Mouse (Mus musculus) hindbrain, embryonic 10.5 days (tissue): ENCODE results near the gene Ccnk. TPM values are rescaled to one million over a fixed set of nuclear protein-coding genes. Genes with fewer than 3 reads are reported as not detected.

Experiments used
- DNase-seq: peaks from one replicate; pipeline ENCODE4 v3.0.0-alpha.2; 2017; ENCODE audit warnings: low spot score
- H3K27ac ChIP-seq: fragments of 300-500 bp; sonication (generic); 2 replicates; pipeline ENCODE4 v1.5.1; 2016; ENCODE audit warnings: mild to moderate bottlenecking, moderate library complexity
- H3K27me3 ChIP-seq: fragments of 300-500 bp; sonication (generic); 2 replicates; pipeline ENCODE4 v1.6.1; 2016; ENCODE audit warnings: mild to moderate bottlenecking; ENCODE audit not compliant: poor library complexity, insufficient read depth, severe bottlenecking
- H3K36me3 ChIP-seq: fragments of 300-500 bp; sonication (generic); 2 replicates; pipeline ENCODE4 v1.6.1; 2016; ENCODE audit warnings: mild to moderate bottlenecking, moderate library complexity
- H3K4me1 ChIP-seq: fragments of 300-500 bp; sonication (generic); replicated peaks from 2 replicates; pipeline ENCODE4 v1.6.1; 2016; ENCODE audit warnings: mild to moderate bottlenecking
- H3K4me3 ChIP-seq: fragments of 300-500 bp; sonication (generic); 2 replicates; pipeline ENCODE4 v1.5.1; 2016; ENCODE audit warnings: mild to moderate bottlenecking, moderate library complexity
- H3K9me3 ChIP-seq: fragments of 300-500 bp; sonication (generic); 2 replicates; pipeline ENCODE4 v1.6.1; 2016; ENCODE audit warnings: mild to moderate bottlenecking, moderate library complexity
- WGBS: fragments of 180-500 bp; shearing (Covaris S2); methylation state at CpG from one replicate; pipeline ENCODE4 v1.1.7; 2016; 5-methylcytosine and 5-hydroxymethylcytosine counted together
- polyA plus RNA-seq: library from polyadenylated mRNA; unstranded; fragments of >200 nt; fragmentation: Nextera tagmentation; extraction: Ambion mirVana; gene quantifications from 2 replicates; pipeline ENCODE4 v1.2.1, GENCODE M21; 2016

Gene Ccnk
- polyA plus RNA-seq, 1 experiment from 2014 or later = 2.9 TPM

- no peak overlapping the region for H3K27ac ChIP-seq
- H3K4me1 ChIP-seq = peaks cover 13% of the 10 kb centered on the region
- H3K9me3 ChIP-seq = no peaks in the 10 kb centered on the region
- WGBS = 90% methylated on average over 3 of the region's 3 CpGs
- H3K36me3 ChIP-seq = no peaks in the 10 kb centered on the region
- H3K4me3 ChIP-seq = no peak overlapping the region
- DNase-seq = no peak
- H3K27me3 ChIP-seq = no peaks in the 10 kb centered on the region
Observed at GRCm38 (mm10) chr12:108170467-108170866, 8.9 kb upstream of the Ccnk start.

DNA sequence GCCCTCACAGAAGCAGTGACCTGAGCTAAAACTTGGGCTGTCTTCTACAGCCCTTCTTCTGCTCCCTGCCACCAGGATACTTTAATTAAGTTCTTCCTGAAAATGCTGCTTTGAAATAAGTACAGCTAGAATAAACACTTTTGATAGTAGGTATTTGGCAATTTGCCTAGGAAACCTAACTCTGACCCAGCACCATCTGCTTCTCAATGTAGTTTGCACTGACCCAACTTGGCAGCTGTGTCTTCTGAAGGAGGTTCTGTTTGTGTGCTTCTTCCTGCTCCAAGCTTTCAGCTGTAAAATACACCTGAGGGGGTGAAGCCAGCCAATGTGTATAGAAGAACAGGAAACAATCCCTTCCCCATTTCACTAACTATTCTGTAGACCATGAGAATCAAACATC, 8.0 kb upstream of the Ccnk start:
- H3K27ac ChIP-seq = no peak overlapping the region
- no peak for DNase-seq
- peaks cover 15% of the 10 kb centered on the region for H3K4me1 ChIP-seq
- H3K9me3 ChIP-seq = no peaks in the 10 kb centered on the region
- no peak overlapping the region for H3K4me3 ChIP-seq
- H3K27me3 ChIP-seq = no peaks in the 10 kb centered on the region
- H3K36me3 ChIP-seq = no peaks in the 10 kb centered on the region

DNA sequence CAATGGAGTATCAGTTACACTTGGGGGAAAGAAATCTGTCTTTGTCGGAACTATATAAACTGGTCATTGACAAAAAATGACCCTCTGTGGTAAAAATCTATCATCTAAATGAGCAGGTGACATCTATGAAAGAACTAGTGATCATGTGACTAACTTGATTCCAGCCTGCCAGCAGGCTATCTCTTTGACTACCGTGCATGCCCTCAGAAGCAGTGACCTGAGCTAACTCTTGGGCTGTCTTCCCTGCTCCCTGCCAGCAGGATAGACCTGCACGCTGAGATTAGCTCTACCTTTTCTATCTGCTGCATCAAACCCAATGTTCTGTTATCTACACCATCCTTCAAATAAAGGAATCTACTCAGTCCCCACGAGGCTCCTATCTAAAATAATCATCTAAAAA, 6.7 kb upstream of the Ccnk start:
- no peaks in the 10 kb centered on the region for H3K27me3 ChIP-seq
- 67% methylated on average over 4 of the region's 4 CpGs for WGBS

DNA sequence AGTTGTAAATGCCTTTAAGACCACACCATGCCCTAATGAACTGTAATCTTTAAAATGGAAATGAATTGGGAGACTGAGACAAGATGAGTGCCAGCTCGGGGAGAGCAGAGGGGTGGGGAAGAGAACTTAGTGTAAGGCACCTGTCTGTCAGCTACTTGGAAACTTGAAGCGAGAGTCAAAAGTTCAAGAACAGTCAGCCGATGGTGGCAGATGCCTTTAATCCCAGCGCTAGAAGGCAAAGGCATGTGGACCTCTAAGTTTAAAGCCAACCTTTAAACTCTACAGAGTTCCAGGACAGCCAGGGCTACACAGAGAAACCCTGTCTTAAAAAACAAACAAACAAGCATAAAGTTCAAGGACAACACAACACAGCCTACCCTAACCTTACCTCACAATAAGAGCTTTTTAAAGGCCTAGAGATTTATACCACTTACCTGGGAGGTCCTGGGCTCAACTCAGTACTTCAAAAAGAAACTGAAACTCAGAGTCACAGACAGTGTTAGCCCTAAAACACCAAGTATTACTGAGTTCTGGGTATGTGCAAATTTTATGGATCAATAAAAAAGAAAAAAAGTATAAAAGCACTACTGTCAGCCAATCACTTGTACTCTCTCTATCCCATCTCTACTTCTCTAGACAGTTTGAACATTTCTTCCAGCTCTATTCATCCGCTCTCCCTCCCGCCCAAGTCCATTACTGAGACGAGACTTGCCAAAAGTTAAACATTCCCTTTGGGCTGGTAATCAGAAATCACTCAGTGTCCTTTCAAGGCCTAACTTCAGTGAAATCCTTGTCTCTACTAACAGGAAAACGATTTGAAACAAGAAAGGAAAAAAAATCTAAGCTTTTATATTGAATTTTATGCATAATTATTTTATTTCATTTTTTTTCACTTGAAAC, 4.5 kb upstream of the Ccnk start:
- peaks cover 40% of the 10 kb centered on the region for H3K4me1 ChIP-seq
- H3K9me3 ChIP-seq = no peaks in the 10 kb centered on the region
- no peaks in the 10 kb centered on the region for H3K36me3 ChIP-seq
- WGBS = 82% methylated on average over 8 of the region's 8 CpGs
- no peaks in the 10 kb centered on the region for H3K27me3 ChIP-seq
- no peak for DNase-seq
- no peak overlapping the region for H3K27ac ChIP-seq
- H3K4me3 ChIP-seq = no peak overlapping the region

More for the DNA sequence above, 6.7 kb upstream of the Ccnk start:
- Histone ChIP-seq H3K4me3 (no peak overlapping the region), H3K36me3 (no peaks in the 10 kb centered on the region), H3K4me1 (peaks cover 28% of the 10 kb centered on the region), H3K27ac (no peak overlapping the region), H3K9me3 (no peaks in the 10 kb centered on the region)
- no peak for DNase-seq

DNA sequence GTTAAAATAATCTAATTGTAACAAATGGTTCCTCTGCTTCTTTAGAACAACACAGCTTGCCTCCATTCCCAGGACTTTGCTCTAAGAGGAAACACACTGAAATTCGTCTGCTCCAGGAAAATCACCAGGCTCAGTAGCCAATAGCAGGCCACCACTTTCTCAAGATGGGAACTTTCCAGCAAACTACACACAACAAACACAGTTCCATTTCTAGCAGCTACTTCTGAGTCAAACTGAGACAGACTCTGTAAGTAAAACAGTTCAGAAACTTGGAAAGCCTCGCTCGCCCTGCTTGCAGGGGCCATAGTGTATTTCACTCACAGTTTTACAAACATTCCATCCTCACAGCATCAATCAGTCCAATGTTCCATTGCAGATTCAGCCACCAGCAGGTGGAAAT, 3.0 kb upstream of the Ccnk start:
- H3K27me3 ChIP-seq = no peaks in the 10 kb centered on the region
- H3K9me3 ChIP-seq = no peaks in the 10 kb centered on the region
- DNase-seq = no peak
- H3K4me3 ChIP-seq = no peak overlapping the region
- 77% methylated on average over 3 of the region's 3 CpGs for WGBS
- H3K27ac ChIP-seq = no peak overlapping the region
- peaks cover 51% of the 10 kb centered on the region for H3K4me1 ChIP-seq
- H3K36me3 ChIP-seq = no peaks in the 10 kb centered on the region

DNA sequence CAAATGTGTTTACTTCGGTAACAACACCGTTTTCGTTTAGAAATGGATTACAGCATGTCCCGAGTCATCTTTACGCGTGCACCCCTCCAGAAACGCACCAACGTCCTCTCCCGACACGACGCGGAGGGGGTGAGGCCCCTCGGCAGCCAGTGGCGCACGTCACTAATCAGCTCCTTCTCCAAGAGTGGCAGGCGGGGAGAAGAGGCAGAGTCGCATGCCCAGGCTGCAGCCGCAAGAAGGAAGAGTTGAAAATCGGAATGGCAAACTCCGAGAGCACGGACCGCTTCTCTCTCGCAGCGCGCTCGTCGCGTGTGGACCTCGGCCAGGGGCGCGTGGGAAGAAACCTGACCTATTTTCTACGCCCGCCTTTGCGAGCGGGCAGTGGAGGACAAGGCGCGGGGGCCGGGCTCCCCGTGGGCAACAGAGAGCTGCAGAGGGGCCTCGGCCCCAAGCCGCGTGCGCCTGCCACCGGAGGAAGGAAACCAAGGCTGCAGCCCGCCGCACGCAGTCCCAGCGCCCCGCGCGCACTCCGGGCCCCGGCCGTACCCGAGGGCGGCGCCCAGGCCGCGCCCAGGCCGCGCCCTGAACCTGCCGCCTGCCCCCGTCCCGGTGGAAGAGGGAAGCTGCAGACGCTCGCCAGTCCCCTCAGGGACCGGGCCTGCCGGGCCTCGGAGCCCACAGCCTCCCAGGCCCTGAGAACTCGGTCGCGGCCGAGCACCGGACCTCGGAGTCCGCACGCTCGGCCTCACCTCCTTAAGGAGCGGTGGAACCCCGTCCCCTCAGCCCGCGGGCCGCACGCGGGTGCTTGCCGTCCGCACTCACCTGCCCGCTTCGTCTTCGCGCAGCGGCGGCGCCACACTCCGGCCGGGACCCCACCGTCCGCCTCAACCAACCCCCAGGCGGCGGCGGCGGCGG, 791 bp upstream of the Ccnk start:
- H3K4me1 ChIP-seq = peaks cover 39% of the 10 kb centered on the region
- no peaks in the 10 kb centered on the region for H3K27me3 ChIP-seq
- H3K9me3 ChIP-seq = no peaks in the 10 kb centered on the region
- peak overlapping the region; percentile 95 for H3K27ac ChIP-seq
- H3K4me3 ChIP-seq = peak overlapping the region; percentile 97
- peaks cover 19% of the 10 kb centered on the region for H3K36me3 ChIP-seq
- under 1% methylated on average over 103 of the region's 103 CpGs for WGBS
- peak; percentile 54 for DNase-seq

- peaks cover 39% of the 10 kb centered on the region for H3K4me1 ChIP-seq
- H3K27ac ChIP-seq = peak within 1 kb of the TSS; percentile 95
- no peaks in the 10 kb centered on the region for H3K27me3 ChIP-seq
- H3K4me3 ChIP-seq = peak within 1 kb of the TSS; percentile 97
- 0% methylated on average over 8 of the region's 9 CpGs for WGBS
- H3K9me3 ChIP-seq = no peaks in the 10 kb centered on the region
- peaks cover 24% of the 10 kb centered on the region for H3K36me3 ChIP-seq
- DNase-seq = no peak
Observed at GRCm38 (mm10) chr12:108179246-108179320, 296 bp upstream of the Ccnk start, which contains the start of gene Setd3. Gene Setd3 (minus strand): TSS chr12:108179314.

DNA sequence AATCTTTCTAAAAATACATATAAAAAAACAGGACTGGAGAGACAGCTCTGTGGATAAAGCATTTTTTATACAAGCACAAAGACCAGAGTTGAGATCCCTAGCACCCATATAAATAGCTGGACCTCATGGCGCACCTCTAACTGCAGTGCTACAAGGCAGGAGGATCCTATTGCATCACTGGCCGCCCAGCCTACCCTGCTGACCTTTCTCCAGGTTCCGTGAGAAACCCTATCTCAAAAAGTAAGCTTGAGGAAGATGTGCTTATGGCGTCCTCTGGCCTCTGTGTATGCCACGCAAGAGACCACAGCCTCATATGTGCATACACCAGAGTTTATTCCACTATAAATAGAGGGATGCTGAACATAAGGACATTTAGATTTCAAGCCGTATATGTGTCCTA, 2.3 kb downstream of the Ccnk start:
- Histone ChIP-seq H3K27me3 (no peaks in the 10 kb centered on the region), H3K27ac (no peak overlapping the region), H3K36me3 (peaks cover 45% of the 10 kb centered on the region), H3K4me3 (no peak overlapping the region), H3K9me3 (no peaks in the 10 kb centered on the region), H3K4me1 (peaks cover 32% of the 10 kb centered on the region)
- no peak for DNase-seq
- WGBS = 96% methylated on average over 6 of the region's 6 CpGs

GRCm38 (mm10) chr12:108187541-108188091, 8.2 kb downstream of the Ccnk start:
- WGBS = 93% methylated on average over 6 of the region's 6 CpGs
- Histone ChIP-seq H3K27ac (no peak overlapping the region), H3K4me1 (no peaks in the 10 kb centered on the region), H3K9me3 (no peaks in the 10 kb centered on the region), H3K36me3 (peaks cover 93% of the 10 kb centered on the region), H3K27me3 (no peaks in the 10 kb centered on the region), H3K4me3 (no peak overlapping the region)
- DNase-seq = no peak

GRCm38 (mm10) chr12:108193878-108194277, 14.5 kb downstream of the Ccnk start:
- no peak overlapping the region for H3K4me3 ChIP-seq
- no peaks in the 10 kb centered on the region for H3K4me1 ChIP-seq
- 92% methylated on average over 5 of the region's 5 CpGs for WGBS
- H3K27me3 ChIP-seq = no peaks in the 10 kb centered on the region
- no peak for DNase-seq
- H3K36me3 ChIP-seq = peaks cover 100% of the 10 kb centered on the region
- H3K9me3 ChIP-seq = no peaks in the 10 kb centered on the region
- H3K27ac ChIP-seq = no peak overlapping the region

DNA sequence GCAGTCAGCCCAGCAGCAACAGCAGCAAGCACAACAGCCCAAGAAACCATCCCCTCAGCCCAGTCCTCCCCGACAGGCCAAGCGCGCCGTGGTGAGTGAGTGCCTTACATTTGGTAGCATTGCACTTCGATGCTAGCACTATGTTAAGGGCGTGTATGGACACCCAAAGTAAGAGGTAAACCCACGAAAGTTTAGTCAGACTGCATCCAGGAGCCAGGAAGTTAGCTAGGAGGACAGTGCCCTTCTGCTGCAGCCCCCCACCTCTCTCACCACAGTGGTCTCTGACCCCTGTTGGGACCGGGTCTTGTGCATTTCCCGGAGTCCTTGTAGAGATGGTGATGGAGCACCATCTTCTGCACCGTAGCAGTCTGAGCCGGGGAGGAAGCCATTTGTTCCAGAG, 16.4 kb downstream of the Ccnk start:
- 96% methylated on average over 11 of the region's 11 CpGs for WGBS
- no peak overlapping the region for H3K4me3 ChIP-seq
- H3K27ac ChIP-seq = no peak overlapping the region
- H3K4me1 ChIP-seq = no peaks in the 10 kb centered on the region
- H3K36me3 ChIP-seq = peaks cover 100% of the 10 kb centered on the region
- H3K27me3 ChIP-seq = no peaks in the 10 kb centered on the region
- DNase-seq = no peak
- no peaks in the 10 kb centered on the region for H3K9me3 ChIP-seq

DNA sequence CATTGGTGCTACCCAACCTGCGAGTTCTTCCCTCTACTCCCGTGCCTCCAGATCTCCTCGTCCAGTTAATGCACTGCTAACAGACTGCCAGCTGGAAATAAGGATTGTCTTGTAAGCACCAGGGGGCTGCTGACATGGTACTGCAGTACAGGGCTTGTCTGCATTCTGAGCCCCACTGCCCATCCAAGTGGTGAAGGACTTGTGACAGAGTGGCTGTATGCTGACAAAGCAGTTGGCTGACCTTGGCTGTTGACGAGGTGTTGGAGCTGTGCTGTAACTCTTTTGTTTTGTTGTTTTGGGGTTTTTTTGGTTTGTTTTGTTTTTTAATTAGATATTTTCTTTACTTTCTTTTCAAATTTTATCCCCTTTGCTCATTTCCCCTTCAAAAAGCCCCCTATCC, 19.1 kb downstream of the Ccnk start:
- Histone ChIP-seq H3K9me3 (no peaks in the 10 kb centered on the region), H3K4me3 (no peak overlapping the region), H3K4me1 (peaks cover 5% of the 10 kb centered on the region; the same call in 1 of the 2 replicates), H3K27me3 (no peaks in the 10 kb centered on the region), H3K36me3 (peaks cover 100% of the 10 kb centered on the region), H3K27ac (no peak overlapping the region)
- WGBS = 92% methylated on average over 4 of the region's 4 CpGs
- DNase-seq = no peak

DNA sequence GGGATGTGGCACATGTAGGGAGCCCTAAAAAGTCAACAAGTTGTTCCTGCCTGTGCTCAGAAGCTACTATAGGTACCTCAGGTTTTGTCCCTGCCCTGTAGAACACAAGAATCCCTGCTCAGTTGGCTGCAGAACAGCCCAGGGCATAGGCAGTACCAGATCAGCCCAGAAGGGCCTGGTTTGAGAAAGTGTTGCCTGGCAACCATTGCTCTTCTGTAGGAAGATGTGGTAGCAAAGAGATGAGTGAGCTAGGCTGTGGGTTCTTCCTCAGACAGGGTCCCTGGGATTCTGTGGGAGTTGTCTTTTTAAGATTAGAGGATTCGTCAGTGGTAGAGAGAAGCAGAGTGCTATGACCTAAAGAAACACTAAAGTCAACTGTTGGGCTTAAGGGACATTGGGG, 20.7 kb downstream of the Ccnk start:
- Histone ChIP-seq H3K9me3 (no peaks in the 10 kb centered on the region), H3K27ac (no peak overlapping the region), H3K4me3 (no peak overlapping the region), H3K4me1 (peaks cover 22% of the 10 kb centered on the region), H3K36me3 (peaks cover 100% of the 10 kb centered on the region), H3K27me3 (no peaks in the 10 kb centered on the region)
- WGBS = 91% methylated on average over 1 of the region's 1 CpGs
- DNase-seq = no peak
